Mouse (Mus musculus) retina, postnatal 7 days (tissue): ENCODE results near the gene Uchl4.

Experiments used
- DNase-seq: peaks from one replicate; pipeline ENCODE4 v3.0.0-alpha.2; 2012; ENCODE audit warnings: low read depth, low spot score

The Uchl4 gene

GRCm38 (mm10) chr9:64273757-64274156 lies 38.8 kb downstream of the Uchl4 start:
- DNase-seq = no peak

- DNase-seq = no peak
Measured at GRCm38 (mm10) chr9:64274291-64274690, 39.3 kb downstream of the Uchl4 start.

- DNase-seq = no peak
Measured at GRCm38 (mm10) chr9:64274919-64275318, 39.9 kb downstream of the Uchl4 start.

GRCm38 (mm10) chr9:64277706-64278105 lies 42.7 kb downstream of the Uchl4 start:
- peak; percentile 67 for DNase-seq

GRCm38 (mm10) chr9:64278665-64279310 lies 43.8 kb downstream of the Uchl4 start:
- DNase-seq = no peak

- peak; percentile 85 for DNase-seq
Measured at GRCm38 (mm10) chr9:64281105-64281780, 46.2 kb downstream of the Uchl4 start, which contains the start of gene Tipin. Gene Tipin (plus strand): TSS chr9:64281581.

- no peak for DNase-seq
Measured at GRCm38 (mm10) chr9:64281781-64282178, 46.8 kb downstream of the Uchl4 start.

GRCm38 (mm10) chr9:64282404-64282987 lies 47.5 kb downstream of the Uchl4 start:
- no peak for DNase-seq
